Mouse (Mus musculus) erythroblast, adult 5-6 weeks (primary cell): Measurements from ENCODE around the gene Ugt2a2. TPM values are rescaled to one million over a fixed set of nuclear protein-coding genes. Genes with fewer than 3 reads are reported as not detected.
"Not testable (repeated sequence)": the region's sequence is repeated elsewhere in the genome, so short reads cannot be mapped to it uniquely, and the experiment has no call there.

ENCODE experiments used
- ATAC-seq: replicated peaks from 2 replicates; pipeline ENCODE4 v1.8.0; 2016; ENCODE audit warnings: moderate number of reproducible peaks, mild to moderate bottlenecking, moderate TSS enrichment, inconsistent platforms; ENCODE audit not compliant: poor library complexity, low FRiP score, severe bottlenecking
- total RNA-seq, 2 experiments: library from RNA; stranded (forward) in 1 of 2; stranded (reverse) in 1 of 2; fragments of 150-400 nt in 1 of 2; fragments of 200-764, 138-1000 nt in 1 of 2; gene quantifications; 2 replicates each; pipeline versions ENCODE4 v1.2.3 to v1.2.4; 2015 to 2017; ENCODE audit warnings: low replicate concordance in 2 of 2

Ugt2a2 gene
- total RNA-seq (2015; ENCODE audit: low replicate concordance) = not detected in 2 replicates
- not detected in 2 replicates for total RNA-seq (2017; ENCODE audit: low replicate concordance)

GRCm38 (mm10) chr5:87482160-87482559 is at the start of gene Ugt2a2:
Ugt2a2 (minus strand) TSS chr5:87482260.
- ATAC-seq = no peak

GRCm38 (mm10) chr5:87523561-87523960 is 41.5 kb upstream of the Ugt2a2 start:
- ATAC-seq = not testable (repeated sequence)

GRCm38 (mm10) chr5:87505776-87506458 is 23.9 kb upstream of the Ugt2a2 start:
- no peak for ATAC-seq

- ATAC-seq = no peak
These were observed 20.6 kb upstream of the Ugt2a2 start for GRCm38 (mm10) chr5:87502687-87503086.

- ATAC-seq = no peak
These were observed 17.3 kb upstream of the Ugt2a2 start for GRCm38 (mm10) chr5:87499341-87499740.

- no peak for ATAC-seq
These were observed 16.9 kb upstream of the Ugt2a2 start for GRCm38 (mm10) chr5:87498936-87499335.

GRCm38 (mm10) chr5:87490771-87491170 is 8.7 kb upstream of the Ugt2a2 start, which contains the start of gene Ugt2a1:
Ugt2a1 (minus strand) TSS chr5:87490871.
- ATAC-seq = no peak

GRCm38 (mm10) chr5:87486706-87487105 is 4.6 kb upstream of the Ugt2a2 start, which contains the start of gene Gm43638:
Gm43638 (minus strand) TSS chr5:87486806.
- ATAC-seq = not testable (repeated sequence)

- ATAC-seq = no peak
These were observed 23.2 kb downstream of the Ugt2a2 start for GRCm38 (mm10) chr5:87458810-87459209.

GRCm38 (mm10) chr5:87457701-87458100 is 24.4 kb downstream of the Ugt2a2 start:
- ATAC-seq = no peak

GRCm38 (mm10) chr5:87456216-87456850 is 25.7 kb downstream of the Ugt2a2 start:
- no peak for ATAC-seq

- no peak for ATAC-seq
These were observed 26.5 kb downstream of the Ugt2a2 start for GRCm38 (mm10) chr5:87455519-87455918.

GRCm38 (mm10) chr5:87452514-87452913 is 29.5 kb downstream of the Ugt2a2 start:
- ATAC-seq = not testable (repeated sequence)

GRCm38 (mm10) chr5:87436264-87436663 is 45.8 kb downstream of the Ugt2a2 start:
- ATAC-seq = no peak

- ATAC-seq = no peak
These were observed 56.4 kb downstream of the Ugt2a2 start for GRCm38 (mm10) chr5:87425676-87426075.

- not testable (repeated sequence) for ATAC-seq
These were observed 58.0 kb downstream of the Ugt2a2 start, which contains the start of gene Ugt2b38 for GRCm38 (mm10) chr5:87424041-87424440. Ugt2b38 (minus strand) TSS chr5:87424203.

Other genes starting within 250 kb of the Ugt2a2 start
- not detected in 2 replicates for gene Ugt2b37, start 227.5 kb downstream of the Ugt2a2 start, total RNA-seq (2015; ENCODE audit: low replicate concordance)
- not detected in 2 replicates for gene Ugt2b37, start 227.5 kb downstream of the Ugt2a2 start, total RNA-seq (2017; ENCODE audit: low replicate concordance)
- gene Ugt2a3, start 145.1 kb downstream of the Ugt2a2 start, total RNA-seq (2015; ENCODE audit: low replicate concordance) = not detected in 2 replicates
- gene Ugt2a3, start 145.1 kb downstream of the Ugt2a2 start, total RNA-seq (2017; ENCODE audit: low replicate concordance) = not detected in 2 replicates
- gene Ugt2b38, start 58.1 kb downstream of the Ugt2a2 start, total RNA-seq (2015; ENCODE audit: low replicate concordance) = not detected in 2 replicates
- not detected in 2 replicates for gene Ugt2b38, start 58.1 kb downstream of the Ugt2a2 start, total RNA-seq (2017; ENCODE audit: low replicate concordance)
- not detected in 2 replicates for gene Gm43638, start 4.5 kb upstream of the Ugt2a2 start, total RNA-seq (2015; ENCODE audit: low replicate concordance)
- gene Gm43638, start 4.5 kb upstream of the Ugt2a2 start, total RNA-seq (2017; ENCODE audit: low replicate concordance) = not detected in 2 replicates
- gene Ugt2a1, start 8.6 kb upstream of the Ugt2a2 start, total RNA-seq (2015; ENCODE audit: low replicate concordance) = not detected in 2 replicates
- not detected in 2 replicates for gene Ugt2a1, start 8.6 kb upstream of the Ugt2a2 start, total RNA-seq (2017; ENCODE audit: low replicate concordance)
- not detected in 2 replicates for gene Sult1b1, start 55.9 kb upstream of the Ugt2a2 start, total RNA-seq (2015; ENCODE audit: low replicate concordance)
- not detected in 2 replicates for gene Sult1b1, start 55.9 kb upstream of the Ugt2a2 start, total RNA-seq (2017; ENCODE audit: low replicate concordance)
- gene Sult1d1, start 86.8 kb upstream of the Ugt2a2 start, total RNA-seq (2015; ENCODE audit: low replicate concordance) = not detected in 2 replicates
- gene Sult1d1, start 86.8 kb upstream of the Ugt2a2 start, total RNA-seq (2017; ENCODE audit: low replicate concordance) = not detected in 2 replicates
- gene Sult1e1, start 109.3 kb upstream of the Ugt2a2 start, total RNA-seq (2015; ENCODE audit: low replicate concordance) = not detected in 2 replicates
- gene Sult1e1, start 109.3 kb upstream of the Ugt2a2 start, total RNA-seq (2017; ENCODE audit: low replicate concordance) = not detected in 2 replicates
- gene Csn1s1, start 183.9 kb upstream of the Ugt2a2 start, total RNA-seq (2015; ENCODE audit: low replicate concordance) = not detected in 2 replicates
- not detected in 2 replicates for gene Csn1s1, start 183.9 kb upstream of the Ugt2a2 start, total RNA-seq (2017; ENCODE audit: low replicate concordance)
- gene Csn2, start 217.4 kb upstream of the Ugt2a2 start, total RNA-seq (2015; ENCODE audit: low replicate concordance) = not detected in 2 replicates
- gene Csn2, start 217.4 kb upstream of the Ugt2a2 start, total RNA-seq (2017; ENCODE audit: low replicate concordance) = not detected in 2 replicates